Mouse (Mus musculus): ENCODE measurements around the gene P2rx7. TPM values are rescaled to one million over a fixed set of nuclear protein-coding genes. Genes with fewer than 3 reads are reported as not detected.
"Not testable (repeated sequence)": the region's sequence is repeated elsewhere in the genome, so short reads cannot be mapped to it uniquely, and the experiment has no call there.

Gene P2rx7
- polyA plus RNA-seq, 1 experiment from 2014 or later, result 1.3 TPM

- 5% methylated on average over 7 of the region's 7 CpGs for WGBS (ENCODE audit: insufficient replicate concordance)
- Histone ChIP-seq H3K9ac (ENCODE audit: low read depth, low read length) (peak overlapping the region; percentile 30; the same call in 1 of the 2 replicates), H3K4me1 (ENCODE audit: control insufficient read depth, low read depth, low read length) (peaks cover 17% of the 10 kb centered on the region), H3K27me3 (ENCODE audit: control insufficient read depth, insufficient read depth, low read depth, low read length) (no peaks in the 10 kb centered on the region), H3K4me2 (ENCODE audit: low read depth, low read length) (peak overlapping the region; percentile 43), H3K36me3 (ENCODE audit: control insufficient read depth, insufficient read depth) (no peaks in the 10 kb centered on the region), H3K27ac (ENCODE audit: low read length) (peak overlapping the region; percentile 57; the same call in 1 of the 2 replicates), H3K9me3 (replicated peaks; ENCODE audit: control insufficient read depth, low read length) (no peaks in the 10 kb centered on the region), H3K4me3 (ENCODE audit: low read depth, low read length) (no peak overlapping the region)
- peak; percentile 91 for ATAC-seq (ENCODE audit: low read depth)
Measured at GRCm38 (mm10) chr5:122652506-122652905, 8.8 kb downstream of the P2rx7 start.

- Histone ChIP-seq H3K4me1 (ENCODE audit: control insufficient read depth, low read depth, low read length) (peaks cover 17% of the 10 kb centered on the region), H3K4me3 (ENCODE audit: low read depth, low read length) (no peak overlapping the region), H3K4me2 (ENCODE audit: low read depth, low read length) (0 out of 2 replicates have a peak overlapping the region, but pooled peaks have one; percentile 43), H3K27me3 (ENCODE audit: control insufficient read depth, insufficient read depth, low read depth, low read length) (no peaks in the 10 kb centered on the region), H3K27ac (ENCODE audit: low read length) (no peak overlapping the region), H3K36me3 (ENCODE audit: control insufficient read depth, insufficient read depth) (no peaks in the 10 kb centered on the region), H3K9me3 (replicated peaks; ENCODE audit: control insufficient read depth, low read length) (no peaks in the 10 kb centered on the region), H3K9ac (ENCODE audit: low read depth, low read length) (no peak overlapping the region)
- 51% methylated on average over 10 of the region's 10 CpGs for WGBS (ENCODE audit: insufficient replicate concordance)
- ATAC-seq (ENCODE audit: low read depth), result no peak
Measured at GRCm38 (mm10) chr5:122653112-122653445, 9.4 kb downstream of the P2rx7 start.

- WGBS (ENCODE audit: insufficient replicate concordance), result 40% methylated on average over 15 of the region's 15 CpGs
- no peak for ATAC-seq (ENCODE audit: low read depth)
- Histone ChIP-seq H3K9ac (ENCODE audit: low read depth, low read length) (no peak overlapping the region), H3K27me3 (ENCODE audit: control insufficient read depth, insufficient read depth, low read depth, low read length) (no peaks in the 10 kb centered on the region), H3K4me3 (ENCODE audit: low read depth, low read length) (no peak overlapping the region), H3K4me1 (ENCODE audit: control insufficient read depth, low read depth, low read length) (peaks cover 17% of the 10 kb centered on the region), H3K27ac (ENCODE audit: low read length) (no peak overlapping the region), H3K4me2 (ENCODE audit: low read depth, low read length) (no peak overlapping the region), H3K9me3 (replicated peaks; ENCODE audit: control insufficient read depth, low read length) (no peaks in the 10 kb centered on the region), H3K36me3 (ENCODE audit: control insufficient read depth, insufficient read depth) (no peaks in the 10 kb centered on the region)
Measured at GRCm38 (mm10) chr5:122653446-122654267, 9.9 kb downstream of the P2rx7 start.

- H3K27ac ChIP-seq (ENCODE audit: low read length), result no peak overlapping the region
- 61% methylated on average over 5 of the region's 5 CpGs for WGBS (ENCODE audit: insufficient replicate concordance)
- H3K4me1 ChIP-seq (ENCODE audit: control insufficient read depth, low read depth, low read length), result peaks cover 17% of the 10 kb centered on the region
- H3K9me3 ChIP-seq (replicated peaks; ENCODE audit: control insufficient read depth, low read length), result no peaks in the 10 kb centered on the region
- no peaks in the 10 kb centered on the region for H3K27me3 ChIP-seq (ENCODE audit: control insufficient read depth, insufficient read depth, low read depth, low read length)
- no peak overlapping the region for H3K9ac ChIP-seq (ENCODE audit: low read depth, low read length)
- no peak for ATAC-seq (ENCODE audit: low read depth)
- no peak overlapping the region for H3K4me2 ChIP-seq (ENCODE audit: low read depth, low read length)
- no peaks in the 10 kb centered on the region for H3K36me3 ChIP-seq (ENCODE audit: control insufficient read depth, insufficient read depth)
- no peak overlapping the region for H3K4me3 ChIP-seq (ENCODE audit: low read depth, low read length)
Measured at GRCm38 (mm10) chr5:122654268-122654573, 10.5 kb downstream of the P2rx7 start.

- WGBS (ENCODE audit: insufficient replicate concordance), result 69% methylated on average over 12 of the region's 12 CpGs
- H3K4me1 ChIP-seq (ENCODE audit: control insufficient read depth, low read depth, low read length), result peaks cover 17% of the 10 kb centered on the region
Measured at GRCm38 (mm10) chr5:122656808-122657207, 13.1 kb downstream of the P2rx7 start.

GRCm38 (mm10) chr5:122662501-122662900 is 18.8 kb downstream of the P2rx7 start:
- WGBS (ENCODE audit: insufficient replicate concordance), result 72% methylated on average over 6 of the region's 6 CpGs
- H3K27ac ChIP-seq (ENCODE audit: low read length), result no peak overlapping the region
- H3K27me3 ChIP-seq (ENCODE audit: control insufficient read depth, insufficient read depth, low read depth, low read length), result no peaks in the 10 kb centered on the region
- no peak overlapping the region for H3K4me3 ChIP-seq (ENCODE audit: low read depth, low read length)
- no peaks in the 10 kb centered on the region for H3K36me3 ChIP-seq (ENCODE audit: control insufficient read depth, insufficient read depth)
- no peak overlapping the region for H3K4me2 ChIP-seq (ENCODE audit: low read depth, low read length)
- no peak overlapping the region for H3K9ac ChIP-seq (ENCODE audit: low read depth, low read length)
- no peaks in the 10 kb centered on the region; the same call in 1 of the 2 replicates for H3K4me1 ChIP-seq (ENCODE audit: control insufficient read depth, low read depth, low read length)
- H3K9me3 ChIP-seq (replicated peaks; ENCODE audit: control insufficient read depth, low read length), result no peaks in the 10 kb centered on the region
- peak; percentile 82 for ATAC-seq (ENCODE audit: low read depth)

More at GRCm38 (mm10) chr5:122656808-122657207, 13.1 kb downstream of the P2rx7 start:
- Histone ChIP-seq H3K27ac (ENCODE audit: low read length) (no peak overlapping the region), H3K9ac (ENCODE audit: low read depth, low read length) (no peak overlapping the region), H3K9me3 (replicated peaks; ENCODE audit: control insufficient read depth, low read length) (no peaks in the 10 kb centered on the region), H3K27me3 (ENCODE audit: control insufficient read depth, insufficient read depth, low read depth, low read length) (no peaks in the 10 kb centered on the region), H3K4me2 (ENCODE audit: low read depth, low read length) (no peak overlapping the region), H3K4me3 (ENCODE audit: low read depth, low read length) (no peak overlapping the region), H3K36me3 (ENCODE audit: control insufficient read depth, insufficient read depth) (no peaks in the 10 kb centered on the region)
- ATAC-seq (ENCODE audit: low read depth), result peak; percentile 51

- H3K27me3 ChIP-seq (ENCODE audit: control insufficient read depth, insufficient read depth, low read depth, low read length), result no peaks in the 10 kb centered on the region
- H3K36me3 ChIP-seq (ENCODE audit: control insufficient read depth, insufficient read depth), result no peaks in the 10 kb centered on the region
- H3K9ac ChIP-seq (ENCODE audit: low read depth, low read length), result no peak overlapping the region
- no peak overlapping the region for H3K27ac ChIP-seq (ENCODE audit: low read length)
- no peak overlapping the region for H3K4me3 ChIP-seq (ENCODE audit: low read depth, low read length)
- H3K4me2 ChIP-seq (ENCODE audit: low read depth, low read length), result no peak overlapping the region
- 60% methylated on average over 5 of the region's 5 CpGs for WGBS (ENCODE audit: insufficient replicate concordance)
- H3K4me1 ChIP-seq (ENCODE audit: control insufficient read depth, low read depth, low read length), result no peaks in the 10 kb centered on the region; the same call in 1 of the 2 replicates
- no peaks in the 10 kb centered on the region for H3K9me3 ChIP-seq (replicated peaks; ENCODE audit: control insufficient read depth, low read length)
- ATAC-seq (ENCODE audit: low read depth), result 0 out of 2 replicates have a peak, but pooled peaks have one; percentile 47
Measured at GRCm38 (mm10) chr5:122665036-122665435, 21.3 kb downstream of the P2rx7 start.

- no peak for ATAC-seq (ENCODE audit: low read depth)
- Histone ChIP-seq H3K4me2 (ENCODE audit: low read depth, low read length) (no peak overlapping the region), H3K9me3 (replicated peaks; ENCODE audit: control insufficient read depth, low read length) (no peaks in the 10 kb centered on the region), H3K27ac (ENCODE audit: low read length) (no peak overlapping the region), H3K36me3 (ENCODE audit: control insufficient read depth, insufficient read depth) (no peaks in the 10 kb centered on the region), H3K27me3 (ENCODE audit: control insufficient read depth, insufficient read depth, low read depth, low read length) (no peaks in the 10 kb centered on the region), H3K4me3 (ENCODE audit: low read depth, low read length) (no peak overlapping the region), H3K9ac (ENCODE audit: low read depth, low read length) (no peak overlapping the region), H3K4me1 (ENCODE audit: control insufficient read depth, low read depth, low read length) (no peaks in the 10 kb centered on the region; the same call in 1 of the 2 replicates)
- 39% methylated on average over 15 of the region's 15 CpGs for WGBS (ENCODE audit: insufficient replicate concordance)
Measured at GRCm38 (mm10) chr5:122668981-122669897, 25.5 kb downstream of the P2rx7 start.

- WGBS (ENCODE audit: insufficient replicate concordance), result 54% methylated on average over 7 of the region's 7 CpGs
Measured at GRCm38 (mm10) chr5:122671641-122672040, 27.9 kb downstream of the P2rx7 start.

More at GRCm38 (mm10) chr5:122671641-122672040, 27.9 kb downstream of the P2rx7 start:
- H3K27ac ChIP-seq (ENCODE audit: low read length); H3K9me3 ChIP-seq (replicated peaks; ENCODE audit: control insufficient read depth, low read length); H3K27me3 ChIP-seq (ENCODE audit: control insufficient read depth, insufficient read depth, low read depth, low read length); H3K36me3 ChIP-seq (ENCODE audit: control insufficient read depth, insufficient read depth); H3K4me2 ChIP-seq (ENCODE audit: low read depth, low read length); H3K4me3 ChIP-seq (ENCODE audit: low read depth, low read length); H3K9ac ChIP-seq (ENCODE audit: low read depth, low read length); H3K4me1 ChIP-seq (ENCODE audit: control insufficient read depth, low read depth, low read length); ATAC-seq (ENCODE audit: low read depth): not testable (repeated sequence)
